Mouse (Mus musculus) hindbrain, embryonic 11.5 days (tissue): Measurements from ENCODE around the gene Pkdrej. TPM values are rescaled to one million over a fixed set of nuclear protein-coding genes. Genes with fewer than 3 reads are reported as not detected.

Experiments used
- ATAC-seq: fragments of 200-750 bp; cut with Nextera tagmentation; 2 replicates; pipeline ENCODE4 v1.8.0; 2017; ENCODE audit warnings: mild to moderate bottlenecking, moderate TSS enrichment, moderate library complexity; ENCODE audit not compliant: low FRiP score
- DNase-seq: peaks from one replicate; pipeline ENCODE4 v3.0.0-alpha.2; 2015; ENCODE audit warnings: low spot score
- H3K27ac ChIP-seq: fragments of 300-500 bp; sonication (generic); 2 replicates; pipeline ENCODE4 v1.5.1; 2014; ENCODE audit warnings: mild to moderate bottlenecking, low read depth, low read length
- H3K27me3 ChIP-seq: fragments of 300-500 bp; sonication (generic); 2 replicates; pipeline ENCODE4 v1.6.1; 2014; ENCODE audit warnings: mild to moderate bottlenecking, low read length, moderate library complexity, mixed read lengths; ENCODE audit not compliant: control insufficient read depth, insufficient read depth
- H3K36me3 ChIP-seq: fragments of 300-500 bp; sonication (generic); 2 replicates; pipeline ENCODE4 v1.6.1; 2014; ENCODE audit warnings: mild to moderate bottlenecking, low read length, moderate library complexity, mixed read lengths; ENCODE audit not compliant: control insufficient read depth, insufficient read depth
- H3K4me1 ChIP-seq: fragments of 300-500 bp; sonication (generic); replicated peaks from 2 replicates; pipeline ENCODE4 v1.6.1; 2014; ENCODE audit warnings: low read length, mixed read lengths; ENCODE audit not compliant: control insufficient read depth, insufficient read depth
- H3K4me2 ChIP-seq: fragments of 300-500 bp; sonication (generic); replicated peaks from 2 replicates; pipeline ENCODE4 v1.6.1; 2014; ENCODE audit warnings: mild to moderate bottlenecking, low read depth, low read length
- H3K4me3 ChIP-seq: fragments of 300-500 bp; sonication (generic); 2 replicates; pipeline ENCODE4 v1.5.1; 2014; ENCODE audit warnings: low read depth, low read length
- H3K9ac ChIP-seq: fragments of 300-500 bp; sonication (generic); 2 replicates; pipeline ENCODE4 v1.6.1; 2014; ENCODE audit warnings: low read depth, low read length
- H3K9me3 ChIP-seq: fragments of 300-500 bp; sonication (generic); 2 replicates; pipeline ENCODE4 v1.6.1; 2016; ENCODE audit warnings: low read length; ENCODE audit not compliant: control insufficient read depth
- WGBS: fragments of 180-500 bp; shearing (Covaris S2); extraction: QIAGEN DNeasy Blood & Tissue Kit; methylation state at CpG from one replicate; pipeline ENCODE4 v1.1.7; 2014; 5-methylcytosine and 5-hydroxymethylcytosine counted together
- polyA plus RNA-seq: library from polyadenylated mRNA; unstranded; fragments of >200 nt; fragmentation: Nextera tagmentation; extraction: Ambion mirVana; gene quantifications from 2 replicates; pipeline ENCODE4 v1.2.1, GENCODE M21; 2014

The Pkdrej gene
- polyA plus RNA-seq, 1 experiment from 2014 or later, result 0.02 TPM

DNA sequence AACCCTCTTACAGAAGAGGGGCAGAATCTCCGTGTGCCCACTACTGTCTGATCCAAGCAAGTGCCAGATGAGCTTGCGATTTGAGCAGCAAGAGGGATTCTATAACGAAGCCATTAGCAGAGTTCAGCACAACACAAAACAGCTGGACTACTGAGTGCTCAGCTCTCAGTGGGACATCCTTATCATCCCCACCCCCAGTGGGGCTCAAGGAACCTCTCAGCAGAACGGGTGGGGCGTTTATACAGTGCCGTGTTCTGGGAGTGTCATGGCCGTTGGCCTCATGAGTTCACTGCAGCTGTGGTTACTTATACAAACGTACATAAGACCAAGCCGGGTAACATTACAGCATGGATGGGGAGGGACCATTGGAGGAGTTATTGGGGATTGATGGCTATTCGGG lies 8.1 kb downstream of the Pkdrej start:
- no peak overlapping the region for H3K4me2 ChIP-seq
- ATAC-seq (no peak), DNase-seq (no peak)

GRCm38 (mm10) chr15:85811535-85812277 lies 9.8 kb downstream of the Pkdrej start, which contains the start of gene Cdpf1:
Cdpf1 (minus strand) TSS chr15:85811697.
- Histone ChIP-seq H3K4me2 (peak within 1 kb of the TSS; percentile 84), H3K4me1 (peaks cover 2% of the 10 kb centered on the region; the same call in 1 of the 2 replicates), H3K36me3 (no peaks in the 10 kb centered on the region), H3K27me3 (no peaks in the 10 kb centered on the region), H3K9me3 (no peaks in the 10 kb centered on the region), H3K9ac (peak within 1 kb of the TSS; percentile 79), H3K27ac (peak within 1 kb of the TSS; percentile 61), H3K4me3 (peak within 1 kb of the TSS; percentile 80)
- DNase-seq (peak; percentile 99), ATAC-seq (peak; percentile 94)
- WGBS, result 4% methylated on average over 32 of the region's 36 CpGs

More for the DNA sequence above, 8.1 kb downstream of the Pkdrej start:
- H3K36me3 ChIP-seq, result no peaks in the 10 kb centered on the region
- H3K4me3 ChIP-seq, result no peak overlapping the region
- no peaks in the 10 kb centered on the region for H3K27me3 ChIP-seq
- H3K4me1 ChIP-seq, result peaks cover 2% of the 10 kb centered on the region; the same call in 1 of the 2 replicates
- H3K9me3 ChIP-seq, result no peaks in the 10 kb centered on the region
- no peak overlapping the region for H3K27ac ChIP-seq
- 76% methylated on average over 10 of the region's 10 CpGs for WGBS
- no peak overlapping the region for H3K9ac ChIP-seq

DNA sequence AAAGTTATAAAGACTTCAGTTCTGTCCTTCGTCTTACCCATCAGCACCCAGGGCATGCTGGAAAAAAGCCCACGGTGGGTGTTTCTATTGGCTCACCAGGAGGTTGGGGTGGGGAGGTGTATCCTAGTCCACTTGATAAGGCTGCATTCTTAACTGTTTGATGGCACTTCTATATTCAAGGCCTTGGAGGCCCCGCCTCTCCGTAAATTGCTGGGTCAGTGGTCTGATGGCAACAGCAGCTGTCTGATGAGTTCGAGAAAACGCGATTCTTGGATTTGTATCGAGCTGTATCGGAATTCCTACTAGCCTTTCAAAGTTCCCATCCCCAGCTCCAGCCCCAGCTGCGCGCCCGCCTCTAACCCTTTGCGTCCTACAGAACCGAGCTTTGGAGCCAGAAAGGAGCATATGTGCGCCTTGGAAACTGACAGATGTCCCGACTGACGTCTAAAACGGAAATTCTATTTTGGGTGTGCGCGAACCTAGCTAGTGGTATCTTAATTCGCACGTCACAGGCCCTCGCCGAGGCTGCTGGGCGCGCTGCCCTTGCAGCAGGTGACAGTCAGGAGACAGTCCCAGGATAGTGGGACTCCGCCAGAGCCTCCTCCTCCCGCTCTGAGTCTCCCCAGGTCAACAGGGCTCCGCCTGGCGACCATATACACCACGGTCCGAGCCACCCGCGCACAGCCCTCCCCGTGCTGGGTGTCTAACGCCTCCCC lies 10.6 kb downstream of the Pkdrej start:
- Histone ChIP-seq H3K27ac (peak overlapping the region; percentile 61), H3K9me3 (no peaks in the 10 kb centered on the region), H3K4me1 (peaks cover 2% of the 10 kb centered on the region; the same call in 1 of the 2 replicates), H3K4me3 (peak overlapping the region; percentile 80), H3K9ac (peak overlapping the region; percentile 79), H3K36me3 (no peaks in the 10 kb centered on the region), H3K4me2 (peak overlapping the region; percentile 84), H3K27me3 (no peaks in the 10 kb centered on the region)
- 6% methylated on average over 35 of the region's 36 CpGs for WGBS
- ATAC-seq (peak; percentile 90), DNase-seq (no peak)

- H3K27me3 ChIP-seq, result no peaks in the 10 kb centered on the region
- peaks cover 2% of the 10 kb centered on the region; the same call in 1 of the 2 replicates for H3K4me1 ChIP-seq
- H3K9ac ChIP-seq, result peak overlapping the region; percentile 79; the same call in 1 of the 2 replicates
- no peak overlapping the region; the same call in 1 of the 2 replicates for H3K4me3 ChIP-seq
- DNase-seq (no peak), ATAC-seq (no peak)
- peak overlapping the region; percentile 84; the same call in 1 of the 2 replicates for H3K4me2 ChIP-seq
- no peaks in the 10 kb centered on the region for H3K36me3 ChIP-seq
- no peak overlapping the region for H3K27ac ChIP-seq
- no peaks in the 10 kb centered on the region for H3K9me3 ChIP-seq
- 88% methylated on average over 5 of the region's 5 CpGs for WGBS
Measured at GRCm38 (mm10) chr15:85810462-85810805, 11.1 kb downstream of the Pkdrej start.

DNA sequence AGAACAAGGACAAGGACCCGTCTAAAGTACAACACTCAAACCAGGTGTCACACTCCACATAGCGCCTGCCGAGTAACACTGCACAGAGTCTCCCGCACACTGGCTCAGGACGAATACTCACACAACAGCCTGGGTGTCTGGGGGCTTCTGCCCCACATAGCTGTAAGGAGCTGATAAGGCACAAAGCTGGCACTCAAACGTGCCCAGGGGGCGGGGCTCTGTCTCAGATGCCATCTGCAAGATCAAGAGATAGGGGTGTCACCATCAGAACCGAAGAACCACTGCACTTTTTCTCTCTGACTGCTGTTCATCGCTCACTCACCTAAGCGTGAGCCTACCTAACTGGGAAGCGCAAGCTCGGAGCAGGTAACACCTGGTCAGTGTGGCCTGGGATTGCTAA lies 12.4 kb downstream of the Pkdrej start:
- H3K4me2 ChIP-seq, result no peak overlapping the region
- H3K36me3 ChIP-seq, result no peaks in the 10 kb centered on the region
- H3K4me3 ChIP-seq, result no peak overlapping the region
- H3K9me3 ChIP-seq, result no peaks in the 10 kb centered on the region
- ATAC-seq (no peak), DNase-seq (no peak)
- H3K27ac ChIP-seq, result no peak overlapping the region
- no peaks in the 10 kb centered on the region for H3K27me3 ChIP-seq
- WGBS, result 86% methylated on average over 12 of the region's 12 CpGs
- no peak overlapping the region for H3K9ac ChIP-seq
- H3K4me1 ChIP-seq, result peaks cover 2% of the 10 kb centered on the region; the same call in 1 of the 2 replicates

GRCm38 (mm10) chr15:85808434-85808833 lies 13.1 kb downstream of the Pkdrej start:
- H3K9me3 ChIP-seq, result no peaks in the 10 kb centered on the region

GRCm38 (mm10) chr15:85808031-85808430 lies 13.5 kb downstream of the Pkdrej start:
- DNase-seq, result no peak
- H3K4me1 ChIP-seq, result peaks cover 2% of the 10 kb centered on the region; the same call in 1 of the 2 replicates
- H3K36me3 ChIP-seq, result no peaks in the 10 kb centered on the region
- ATAC-seq, result no peak
- no peaks in the 10 kb centered on the region for H3K27me3 ChIP-seq
- no peak overlapping the region for H3K9ac ChIP-seq
- no peak overlapping the region for H3K4me2 ChIP-seq
- WGBS, result 80% methylated on average over 6 of the region's 6 CpGs
- H3K4me3 ChIP-seq, result no peak overlapping the region
- H3K27ac ChIP-seq, result no peak overlapping the region
- no peaks in the 10 kb centered on the region for H3K9me3 ChIP-seq

More at GRCm38 (mm10) chr15:85808434-85808833, 13.1 kb downstream of the Pkdrej start:
- no peaks in the 10 kb centered on the region for H3K27me3 ChIP-seq
- ATAC-seq, result no peak
- peaks cover 2% of the 10 kb centered on the region; the same call in 1 of the 2 replicates for H3K4me1 ChIP-seq
- no peak for DNase-seq
- H3K4me3 ChIP-seq, result no peak overlapping the region
- H3K36me3 ChIP-seq, result no peaks in the 10 kb centered on the region
- H3K27ac ChIP-seq, result no peak overlapping the region
- no peak overlapping the region for H3K9ac ChIP-seq
- H3K4me2 ChIP-seq, result no peak overlapping the region
- WGBS, result 46% methylated on average over 8 of the region's 8 CpGs

DNA sequence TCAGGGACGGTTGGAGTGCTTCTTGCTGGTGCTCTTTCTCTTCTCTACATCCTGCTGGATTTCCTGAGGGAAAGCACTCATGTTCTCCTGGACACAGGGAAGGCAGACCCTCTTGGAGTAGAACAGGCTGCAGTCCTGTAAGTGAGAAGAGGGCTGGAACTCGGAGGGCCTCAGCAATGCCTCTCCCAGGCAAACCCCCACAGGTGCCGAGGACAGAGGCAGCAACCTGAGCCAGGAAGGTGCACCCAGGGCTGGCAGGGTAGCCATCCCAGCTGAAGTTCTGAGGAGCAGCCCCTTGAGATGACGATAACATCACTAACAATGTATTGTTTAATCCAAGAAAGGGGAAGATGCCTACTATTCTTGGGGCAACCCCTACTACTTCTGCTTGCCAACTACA lies 14.1 kb downstream of the Pkdrej start:
- Histone ChIP-seq H3K27ac (no peak overlapping the region), H3K4me2 (no peak overlapping the region), H3K4me3 (no peak overlapping the region), H3K27me3 (no peaks in the 10 kb centered on the region), H3K9ac (no peak overlapping the region), H3K36me3 (no peaks in the 10 kb centered on the region), H3K9me3 (no peaks in the 10 kb centered on the region), H3K4me1 (peaks cover 2% of the 10 kb centered on the region; the same call in 1 of the 2 replicates)
- ATAC-seq (no peak), DNase-seq (no peak)
- 81% methylated on average over 4 of the region's 4 CpGs for WGBS
